Mouse (Mus musculus) heart, embryonic 15.5 days (tissue): ENCODE data around the gene Ptger4. TPM values are rescaled to one million over a fixed set of nuclear protein-coding genes. Genes with fewer than 3 reads are reported as not detected.

Source experiments
- ATAC-seq: fragments of 200-750 bp; cut with Nextera tagmentation; replicated peaks from 2 replicates; pipeline ENCODE4 v1.8.0; 2017; ENCODE audit warnings: low read depth, moderate TSS enrichment; ENCODE audit not compliant: insufficient number of reproducible peaks, insufficient read depth, low FRiP score
- H3K27ac ChIP-seq: fragments of 300-500 bp; sonication (generic); 2 replicates; pipeline ENCODE4 v1.5.1; 2015; ENCODE audit warnings: mild to moderate bottlenecking, inconsistent platforms
- H3K27me3 ChIP-seq: fragments of 300-500 bp; sonication (generic); 2 replicates; pipeline ENCODE4 v1.6.1; 2015; ENCODE audit warnings: inconsistent platforms
- H3K36me3 ChIP-seq: fragments of 300-500 bp; sonication (generic); 2 replicates; pipeline ENCODE4 v1.6.1; 2015; ENCODE audit warnings: mild to moderate bottlenecking, inconsistent platforms
- H3K4me1 ChIP-seq: fragments of 300-500 bp; sonication (generic); replicated peaks from 2 replicates; pipeline ENCODE4 v1.6.1; 2015; ENCODE audit warnings: inconsistent platforms
- H3K4me2 ChIP-seq: fragments of 300-500 bp; sonication (generic); 2 replicates; pipeline ENCODE4 v1.6.1; 2015; ENCODE audit warnings: inconsistent platforms, mild to moderate bottlenecking, moderate library complexity
- H3K4me3 ChIP-seq: fragments of 300-500 bp; sonication (generic); 2 replicates; pipeline ENCODE4 v1.5.1; 2015; ENCODE audit warnings: mild to moderate bottlenecking, inconsistent platforms
- H3K9ac ChIP-seq: fragments of 300-500 bp; sonication (generic); 2 replicates; pipeline ENCODE4 v1.6.1; 2015; ENCODE audit warnings: mild to moderate bottlenecking, inconsistent platforms
- H3K9me3 ChIP-seq: fragments of 300-500 bp; sonication (generic); replicated peaks from 2 replicates; pipeline ENCODE4 v1.6.1; 2016; ENCODE audit warnings: inconsistent platforms
- WGBS: fragments of 180-500 bp; shearing (Covaris S2); methylation state at CpG from one replicate; pipeline ENCODE4 v1.1.7; 2015; ENCODE audit warnings: mixed read lengths; 5-methylcytosine and 5-hydroxymethylcytosine counted together
- polyA plus RNA-seq: library from polyadenylated mRNA; unstranded; fragments of >200 nt; fragmentation: Nextera tagmentation; extraction: Ambion mirVana; gene quantifications from 2 replicates; pipeline ENCODE4 v1.2.1, GENCODE M21; 2015

Gene Ptger4
- polyA plus RNA-seq, 1 experiment from 2014 or later = 4.2 TPM

DNA sequence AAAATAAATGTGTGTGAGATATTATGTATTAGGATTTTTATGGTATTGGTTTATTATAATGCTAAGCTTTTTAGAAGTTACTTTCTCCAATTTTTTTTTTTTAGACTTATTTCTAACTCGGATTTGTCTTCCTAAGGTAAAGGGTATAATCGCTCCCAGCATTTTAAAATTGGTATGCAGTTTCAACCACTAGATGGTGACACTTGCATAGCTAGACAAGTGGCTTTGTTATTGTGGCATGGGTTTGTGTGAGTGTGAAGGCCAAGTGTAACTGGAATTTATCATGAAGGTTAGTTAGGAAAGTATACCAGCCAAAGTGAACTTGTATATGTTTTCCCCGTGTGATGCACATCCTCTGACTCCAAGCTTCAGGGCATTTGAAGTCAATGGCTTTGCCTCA lies 50.2 kb downstream of the Ptger4 start:
- Histone ChIP-seq H3K27me3 (no peaks in the 10 kb centered on the region), H3K36me3 (peaks cover 22% of the 10 kb centered on the region), H3K9me3 (no peaks in the 10 kb centered on the region), H3K4me2 (no peak overlapping the region), H3K27ac (no peak overlapping the region), H3K9ac (no peak overlapping the region), H3K4me1 (peaks cover 24% of the 10 kb centered on the region), H3K4me3 (no peak overlapping the region)
- ATAC-seq = no peak
- WGBS = 69% methylated on average over 3 of the region's 3 CpGs

DNA sequence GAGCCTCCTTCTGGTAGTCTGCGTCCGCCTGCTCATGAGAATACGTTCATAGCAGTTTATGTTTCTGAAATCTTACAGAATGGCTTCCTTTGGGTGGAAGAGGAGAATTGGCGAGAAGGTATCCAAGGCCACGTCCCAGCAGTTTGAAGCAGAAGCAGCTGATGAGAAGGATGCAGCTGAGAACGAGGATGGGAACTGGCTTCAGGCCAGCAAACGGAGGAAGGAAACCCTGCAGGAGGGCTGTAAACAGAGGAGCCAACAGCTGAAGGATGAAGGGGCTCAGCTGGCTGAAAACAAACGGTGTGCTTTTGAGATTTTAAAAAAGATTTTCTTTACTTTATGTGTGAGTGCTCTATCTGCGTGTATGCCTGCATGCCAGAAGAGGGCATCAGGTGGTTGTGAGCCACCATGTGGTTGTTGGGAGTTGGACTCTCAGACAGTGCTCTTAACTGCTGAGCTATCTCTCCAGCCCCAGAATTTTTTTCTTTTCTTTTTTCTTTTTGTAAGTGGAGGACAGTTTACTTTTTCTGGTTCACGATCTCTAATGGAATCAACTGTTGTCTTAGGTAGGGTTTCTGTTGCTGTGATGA lies 54.4 kb downstream of the Ptger4 start:
- no peak overlapping the region for H3K4me2 ChIP-seq
- WGBS = 68% methylated on average over 10 of the region's 10 CpGs
- no peak overlapping the region for H3K27ac ChIP-seq
- H3K27me3 ChIP-seq = no peaks in the 10 kb centered on the region
- H3K4me3 ChIP-seq = no peak overlapping the region
- no peaks in the 10 kb centered on the region for H3K9me3 ChIP-seq
- H3K4me1 ChIP-seq = peaks cover 25% of the 10 kb centered on the region
- H3K36me3 ChIP-seq = peaks cover 22% of the 10 kb centered on the region
- no peak for ATAC-seq
- H3K9ac ChIP-seq = no peak overlapping the region

DNA sequence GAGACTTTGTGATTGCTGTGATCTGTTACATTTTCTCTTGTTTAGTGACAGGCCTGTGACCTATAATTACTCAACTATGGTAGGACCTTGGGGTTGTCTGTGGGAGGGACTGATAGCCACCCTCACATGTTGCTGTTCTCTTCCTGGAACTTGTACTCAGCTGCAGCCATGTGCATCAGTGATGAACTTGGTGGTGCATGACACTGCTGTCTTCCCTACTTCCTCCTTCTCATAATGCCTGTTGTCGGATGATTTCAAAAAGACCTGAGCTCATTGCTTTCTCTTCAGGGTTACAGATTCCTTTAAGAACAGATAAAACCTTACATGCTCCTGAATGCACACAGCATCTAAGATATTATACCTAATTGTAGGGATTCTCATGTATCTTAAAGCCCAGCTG lies 56.0 kb downstream of the Ptger4 start:
- H3K9ac ChIP-seq = no peak overlapping the region
- no peak overlapping the region for H3K4me3 ChIP-seq
- peaks cover 22% of the 10 kb centered on the region for H3K36me3 ChIP-seq
- H3K27me3 ChIP-seq = no peaks in the 10 kb centered on the region
- 86% methylated on average over 1 of the region's 1 CpGs for WGBS
- H3K4me1 ChIP-seq = peaks cover 24% of the 10 kb centered on the region
- H3K9me3 ChIP-seq = no peaks in the 10 kb centered on the region
- H3K4me2 ChIP-seq = no peak overlapping the region
- no peak for ATAC-seq
- H3K27ac ChIP-seq = no peak overlapping the region

DNA sequence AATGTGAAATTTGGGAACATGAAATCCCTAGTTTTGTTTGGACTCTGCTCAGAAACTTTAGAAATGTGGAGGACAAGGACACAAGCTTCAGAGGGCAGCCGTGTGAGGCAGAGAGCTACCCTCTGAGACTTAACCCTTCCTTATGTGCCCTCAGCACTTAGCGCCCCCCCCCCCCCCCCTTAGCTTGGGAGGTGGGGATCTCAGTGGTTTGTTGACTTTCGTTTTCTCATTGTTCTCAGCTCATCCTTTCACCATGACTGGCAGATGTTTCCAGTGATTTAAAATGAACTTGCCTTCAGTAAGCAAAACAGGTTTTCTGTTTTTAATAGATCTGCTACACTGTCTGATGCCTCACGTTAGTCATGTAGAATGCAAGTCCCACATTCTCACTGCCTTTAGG lies 56.9 kb downstream of the Ptger4 start:
- WGBS = 48% methylated on average over 4 of the region's 4 CpGs
- ATAC-seq = no peak
- no peak overlapping the region for H3K4me2 ChIP-seq
- H3K9ac ChIP-seq = no peak overlapping the region
- H3K4me1 ChIP-seq = peaks cover 21% of the 10 kb centered on the region
- no peak overlapping the region for H3K4me3 ChIP-seq
- H3K36me3 ChIP-seq = peaks cover 22% of the 10 kb centered on the region
- H3K27ac ChIP-seq = no peak overlapping the region
- no peaks in the 10 kb centered on the region for H3K9me3 ChIP-seq
- no peaks in the 10 kb centered on the region for H3K27me3 ChIP-seq

DNA sequence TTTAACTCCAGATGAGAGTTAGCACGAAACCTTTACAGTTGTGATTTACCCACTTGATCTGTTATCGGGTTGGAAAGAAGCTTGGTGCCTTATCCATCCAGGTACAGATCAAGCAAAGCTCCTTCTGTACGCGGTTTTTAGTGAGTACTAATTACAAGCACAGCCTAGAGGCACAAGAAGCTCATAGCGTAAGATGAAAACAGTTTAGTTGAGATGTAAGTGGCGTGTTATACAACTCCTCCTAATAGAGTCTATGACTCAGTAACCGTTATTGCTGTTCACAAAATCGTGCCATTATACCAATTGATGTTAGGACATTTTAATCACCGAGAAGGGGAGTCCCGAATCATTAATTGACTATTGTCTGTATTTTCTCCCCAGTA lies 57.7 kb downstream of the Ptger4 start:
- no peak for ATAC-seq
- H3K4me2 ChIP-seq = peak overlapping the region; percentile 85
- no peaks in the 10 kb centered on the region for H3K9me3 ChIP-seq
- peak overlapping the region; percentile 71; the same call in 1 of the 2 replicates for H3K27ac ChIP-seq
- peak overlapping the region; percentile 91 for H3K9ac ChIP-seq
- peak overlapping the region; percentile 92 for H3K4me3 ChIP-seq
- H3K36me3 ChIP-seq = peaks cover 15% of the 10 kb centered on the region
- H3K27me3 ChIP-seq = no peaks in the 10 kb centered on the region
- WGBS = 37% methylated on average over 10 of the region's 10 CpGs
- H3K4me1 ChIP-seq = peaks cover 21% of the 10 kb centered on the region

DNA sequence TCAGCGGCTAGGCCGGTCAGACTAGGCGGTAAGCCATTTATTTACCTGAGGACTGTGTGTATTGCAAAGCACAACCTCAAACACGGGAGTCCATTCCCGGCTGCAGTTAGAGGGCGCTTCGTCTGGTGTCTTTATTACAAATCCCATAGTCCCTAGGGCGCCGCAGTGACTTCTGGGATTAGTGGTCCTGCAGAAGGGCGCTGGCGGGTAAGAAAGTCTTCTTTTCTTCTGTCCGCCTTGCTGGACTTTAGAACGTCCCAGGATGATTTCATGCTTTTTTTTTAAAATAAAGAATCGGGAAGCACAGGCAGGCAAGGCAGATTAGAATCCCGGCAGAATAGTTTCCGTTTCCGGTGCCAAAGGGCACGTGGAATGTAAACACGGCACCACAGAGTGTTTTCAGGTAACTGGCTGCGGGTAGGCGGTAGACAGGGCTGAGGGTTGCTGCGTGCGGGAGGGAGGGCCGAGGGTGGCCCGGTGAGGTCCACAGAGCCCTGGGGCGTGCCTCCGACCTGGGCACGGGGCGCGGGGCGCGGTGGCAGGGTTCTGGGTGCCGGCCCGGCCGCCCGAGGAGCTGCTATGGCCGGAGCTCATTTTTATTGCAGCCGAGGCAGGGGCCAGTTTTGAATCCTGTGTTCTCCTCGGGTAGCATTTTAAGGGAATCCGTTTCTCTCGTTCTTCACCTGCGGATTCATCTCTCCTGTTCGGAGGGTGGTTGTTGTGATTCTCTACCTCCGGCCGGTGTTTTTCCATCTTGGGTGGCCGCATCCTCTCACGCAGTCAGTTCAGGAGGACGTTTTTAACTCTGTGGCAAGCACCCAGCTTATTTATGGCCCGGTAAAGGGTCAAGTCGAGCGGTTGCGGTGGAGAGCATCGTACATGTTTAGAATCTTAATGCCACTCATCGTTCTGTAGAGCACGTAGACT lies 58.4 kb downstream of the Ptger4 start, which contains the start of gene Ttc33:
Ttc33 (plus strand) TSS at position 160 of the 927 bp plus-strand sequence.
- WGBS = under 1% methylated on average over 55 of the region's 55 CpGs
- Histone ChIP-seq H3K4me2 (peak within 1 kb of the TSS; percentile 85), H3K27ac (peak within 1 kb of the TSS; percentile 71), H3K27me3 (no peaks in the 10 kb centered on the region), H3K9me3 (no peaks in the 10 kb centered on the region), H3K4me1 (peaks cover 21% of the 10 kb centered on the region), H3K36me3 (peaks cover 9% of the 10 kb centered on the region), H3K9ac (peak within 1 kb of the TSS; percentile 91), H3K4me3 (peak within 1 kb of the TSS; percentile 92)
- ATAC-seq = peak; percentile 80

DNA sequence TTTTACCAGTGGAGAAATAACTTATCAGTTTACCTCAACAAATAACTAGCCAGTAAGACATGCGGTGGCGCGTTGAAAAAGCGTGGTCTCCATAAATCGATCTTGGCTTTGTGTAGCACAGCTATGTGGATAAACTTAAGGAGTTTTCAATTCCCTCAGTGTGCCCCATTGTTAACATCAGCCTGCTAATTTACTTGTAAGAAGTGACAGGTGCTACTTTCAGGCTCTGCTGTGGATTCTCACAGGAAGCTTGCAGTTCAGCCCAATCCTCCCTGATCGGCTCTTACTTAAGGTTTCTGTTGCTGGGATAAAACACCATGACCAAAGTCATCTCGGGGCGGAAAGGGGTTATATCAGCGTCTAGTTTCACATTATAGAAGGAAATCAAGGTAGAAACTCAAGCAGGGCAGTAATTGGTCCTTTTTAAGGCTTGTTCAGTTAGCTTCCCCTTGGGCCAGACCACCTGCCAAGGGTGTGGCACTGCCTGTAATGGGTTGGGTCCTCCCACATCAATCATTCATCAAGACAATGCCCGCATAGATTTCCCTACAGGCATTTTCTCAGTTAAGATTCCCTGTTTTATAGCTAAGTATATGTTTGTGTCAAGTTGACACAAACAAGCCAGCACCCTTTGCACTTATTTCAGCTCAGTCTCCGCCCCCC lies 59.2 kb downstream of the Ptger4 start:
- H3K36me3 ChIP-seq = peaks cover 3% of the 10 kb centered on the region; the same call in 1 of the 2 replicates
- no peaks in the 10 kb centered on the region for H3K27me3 ChIP-seq
- H3K9me3 ChIP-seq = no peaks in the 10 kb centered on the region
- no peak for ATAC-seq
- peak overlapping the region; percentile 85 for H3K4me2 ChIP-seq
- H3K27ac ChIP-seq = peak overlapping the region; percentile 71
- peak overlapping the region; percentile 92 for H3K4me3 ChIP-seq
- peaks cover 21% of the 10 kb centered on the region for H3K4me1 ChIP-seq
- 42% methylated on average over 11 of the region's 11 CpGs for WGBS
- H3K9ac ChIP-seq = peak overlapping the region; percentile 91

DNA sequence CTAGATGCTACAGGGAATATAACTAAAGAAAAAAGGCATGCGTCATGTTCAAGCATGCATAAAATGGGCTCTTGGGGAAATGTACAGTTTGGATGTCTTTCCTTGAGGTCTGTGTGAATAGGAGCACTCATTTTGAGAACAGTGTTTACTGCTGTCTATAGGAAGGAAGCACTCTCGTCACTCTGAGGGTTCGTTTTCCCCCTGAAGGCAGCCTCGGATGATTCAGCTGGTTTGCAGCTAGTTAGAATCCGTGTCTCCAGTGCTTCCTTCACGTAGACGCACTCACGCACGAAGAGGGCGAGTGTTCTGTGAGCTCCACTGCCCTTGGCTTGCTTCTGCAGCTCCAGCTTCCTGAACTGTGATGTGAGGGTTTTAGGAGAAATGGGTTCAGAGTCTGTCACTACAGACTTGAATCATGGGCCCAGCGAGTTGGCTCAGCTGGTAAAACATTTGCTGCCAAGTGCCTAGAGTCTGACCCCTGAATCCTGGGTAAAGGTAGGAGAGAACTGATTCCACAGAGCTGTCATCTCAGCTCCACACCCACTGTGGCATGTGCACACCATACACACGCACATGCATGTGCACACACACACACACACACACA lies 70.7 kb downstream of the Ptger4 start:
- H3K4me3 ChIP-seq = no peak overlapping the region
- H3K27me3 ChIP-seq = no peaks in the 10 kb centered on the region
- no peak overlapping the region for H3K4me2 ChIP-seq
- no peak overlapping the region for H3K27ac ChIP-seq
- no peaks in the 10 kb centered on the region for H3K9me3 ChIP-seq
- H3K36me3 ChIP-seq = peaks cover 62% of the 10 kb centered on the region
- ATAC-seq = no peak
- no peak overlapping the region for H3K9ac ChIP-seq
- H3K4me1 ChIP-seq = no peaks in the 10 kb centered on the region
- WGBS = 90% methylated on average over 12 of the region's 12 CpGs

DNA sequence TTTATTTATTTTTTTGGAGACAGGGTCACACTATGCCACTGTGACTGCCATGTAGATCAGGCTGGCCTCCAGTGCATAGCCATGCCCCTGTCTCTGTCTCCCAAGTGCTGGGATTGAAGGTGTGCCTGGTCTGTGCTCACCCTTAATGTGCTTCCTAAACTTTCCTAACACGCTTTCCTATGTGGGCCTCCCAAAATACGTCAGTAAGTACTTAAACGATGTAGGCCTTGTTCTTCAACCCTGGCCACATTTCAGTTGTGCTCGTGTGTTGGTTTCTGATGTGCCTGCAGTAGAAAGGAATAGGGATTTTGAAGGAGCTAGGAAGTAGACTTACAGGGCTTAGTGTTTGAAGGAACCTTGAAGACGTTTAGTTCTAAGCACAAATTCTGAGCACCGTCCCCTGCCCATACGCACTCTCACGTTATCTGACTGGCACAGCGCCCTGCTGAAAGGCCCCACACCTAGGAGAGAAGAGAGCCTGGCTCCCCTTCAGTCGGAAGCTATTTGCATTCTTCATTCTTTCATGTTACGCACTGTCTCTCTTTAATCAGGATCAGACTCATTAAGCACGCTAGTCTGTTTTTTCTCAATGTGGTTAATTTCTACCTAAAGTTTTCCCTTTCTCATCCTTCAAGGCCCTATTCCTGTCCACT lies 78.7 kb downstream of the Ptger4 start:
- no peak for ATAC-seq
- H3K36me3 ChIP-seq = peaks cover 40% of the 10 kb centered on the region
- no peaks in the 10 kb centered on the region for H3K4me1 ChIP-seq
- H3K27ac ChIP-seq = no peak overlapping the region
- WGBS = 70% methylated on average over 12 of the region's 12 CpGs
- H3K4me3 ChIP-seq = no peak overlapping the region
- no peak overlapping the region for H3K4me2 ChIP-seq
- no peaks in the 10 kb centered on the region for H3K9me3 ChIP-seq
- H3K9ac ChIP-seq = no peak overlapping the region
- no peaks in the 10 kb centered on the region for H3K27me3 ChIP-seq

DNA sequence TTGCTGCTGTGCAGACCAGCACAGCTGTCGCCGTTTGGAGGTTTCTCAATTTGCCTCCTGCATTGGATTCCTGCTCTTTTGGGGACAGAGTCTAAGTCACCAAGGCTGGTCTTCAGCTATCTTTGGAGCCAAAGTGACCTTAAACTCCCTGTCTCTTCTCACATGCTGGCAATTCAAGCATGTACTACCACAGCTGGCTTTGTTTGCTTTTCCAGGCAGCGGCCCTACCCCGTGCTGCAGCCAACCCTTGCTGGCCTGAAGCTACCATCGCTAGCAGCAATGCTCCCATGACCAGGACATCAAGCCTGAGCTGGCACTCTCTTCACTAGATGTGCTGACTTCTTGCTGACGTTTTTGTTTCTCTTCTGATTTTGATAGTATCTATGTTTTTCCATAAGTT lies 85.2 kb downstream of the Ptger4 start:
- 62% methylated on average over 6 of the region's 6 CpGs for WGBS
- ATAC-seq = no peak
- Histone ChIP-seq H3K27me3 (no peaks in the 10 kb centered on the region), H3K4me1 (peaks cover 22% of the 10 kb centered on the region), H3K9me3 (no peaks in the 10 kb centered on the region), H3K4me3 (no peak overlapping the region), H3K27ac (no peak overlapping the region), H3K4me2 (no peak overlapping the region), H3K9ac (no peak overlapping the region), H3K36me3 (peaks cover 8% of the 10 kb centered on the region; the same call in 1 of the 2 replicates)
